Mouse (Mus musculus) central nervous system, embryonic 18 days (tissue): ENCODE results near the gene Plin4. TPM values are rescaled to one million over a fixed set of nuclear protein-coding genes. Genes with fewer than 3 reads are reported as not detected.

ENCODE experiments used
- polyA plus RNA-seq: library from polyadenylated mRNA; depleted of rRNA; stranded (reverse); fragments of >200 nt; gene quantifications from 2 replicates; pipeline ENCODE4 v1.2.3, GENCODE M21; 2012; rRNA removed

Gene Plin4
- 0.66 and 0.68 TPM in 2 replicates for polyA plus RNA-seq

DNA sequence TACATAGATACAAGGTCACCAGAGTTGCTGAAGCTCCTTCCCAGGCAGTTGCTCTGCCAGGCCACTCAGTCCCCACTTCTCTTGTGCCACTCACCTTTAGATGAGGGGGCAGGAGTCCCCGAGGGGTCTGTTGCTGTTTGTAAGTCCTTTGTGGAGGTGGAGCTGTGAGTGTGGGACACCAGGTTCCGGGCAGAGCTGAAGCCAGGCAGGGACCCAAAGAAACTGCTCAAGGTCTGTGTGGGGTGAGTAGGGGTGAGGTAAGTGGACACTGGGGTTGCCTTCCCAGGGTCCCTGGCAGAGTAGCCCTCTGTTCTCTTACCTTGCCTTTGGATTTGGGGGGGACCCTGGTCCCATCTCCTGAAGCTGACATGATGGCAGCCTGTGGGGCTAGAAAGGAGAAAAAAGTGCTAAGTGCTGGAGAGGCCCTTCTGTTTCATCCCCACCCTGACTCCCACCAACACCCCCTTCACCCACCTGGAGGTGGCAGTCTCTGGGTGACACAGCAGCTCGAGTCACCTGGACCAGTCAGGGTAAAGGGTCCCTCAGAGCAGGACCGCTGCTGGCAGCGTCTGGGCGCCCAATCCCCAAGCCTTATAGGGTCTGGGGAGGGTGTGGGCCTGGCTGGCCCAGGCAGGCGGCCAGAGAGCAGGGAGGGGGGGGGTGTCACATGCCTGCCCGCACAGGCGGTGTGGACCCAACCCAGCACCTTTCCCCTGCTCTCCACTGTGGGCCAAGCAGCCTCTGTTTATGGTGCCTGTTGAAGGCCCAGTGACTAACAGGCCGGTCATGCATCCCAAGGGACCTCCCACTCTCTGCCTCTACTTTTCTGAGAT lies at the start of gene Plin4:
Gene Plin4, minus strand, starts transcription at position 585 of the 833 bp plus-strand sequence.

DNA sequence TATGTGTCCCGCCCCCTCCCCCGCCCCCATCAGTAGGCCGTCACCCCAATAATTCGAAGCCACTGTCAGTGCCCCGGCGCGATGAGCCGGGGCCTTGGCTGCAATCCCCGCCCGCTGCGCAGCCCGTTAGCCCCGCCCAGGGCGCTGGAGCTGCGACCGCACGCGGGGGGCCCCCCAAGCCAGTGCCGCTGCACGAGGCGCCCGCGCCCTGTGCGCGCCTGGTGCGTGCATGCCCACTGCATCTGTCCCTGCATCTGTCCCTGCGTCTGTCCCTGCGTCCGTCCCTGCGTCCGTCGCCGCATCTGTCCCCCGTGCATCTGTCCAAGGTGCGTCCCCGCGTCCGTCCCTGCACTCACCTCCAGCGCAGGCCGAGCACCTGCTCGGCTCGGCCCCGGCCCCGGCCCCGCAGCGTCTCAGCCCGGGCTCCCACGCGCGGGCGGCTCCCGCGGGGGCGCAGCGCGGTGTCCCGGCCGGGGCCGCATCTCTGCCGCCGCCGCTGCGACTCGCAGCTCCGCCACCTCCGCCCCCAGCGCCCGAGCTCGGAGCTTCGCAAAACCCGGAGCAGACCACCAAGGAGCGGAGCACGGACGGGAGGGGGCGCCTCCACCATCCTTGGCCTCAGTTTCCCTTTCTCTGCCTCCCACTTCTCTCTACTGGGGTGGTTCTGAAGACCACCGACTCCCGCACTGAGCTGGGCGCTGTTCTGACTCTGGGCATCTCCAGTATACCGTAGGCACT lies 30.4 kb upstream of the Plin4 start, which contains the start of gene Sema6b:
Gene Sema6b, minus strand, starts transcription at position 486 of the 738 bp plus-strand sequence.

DNA sequence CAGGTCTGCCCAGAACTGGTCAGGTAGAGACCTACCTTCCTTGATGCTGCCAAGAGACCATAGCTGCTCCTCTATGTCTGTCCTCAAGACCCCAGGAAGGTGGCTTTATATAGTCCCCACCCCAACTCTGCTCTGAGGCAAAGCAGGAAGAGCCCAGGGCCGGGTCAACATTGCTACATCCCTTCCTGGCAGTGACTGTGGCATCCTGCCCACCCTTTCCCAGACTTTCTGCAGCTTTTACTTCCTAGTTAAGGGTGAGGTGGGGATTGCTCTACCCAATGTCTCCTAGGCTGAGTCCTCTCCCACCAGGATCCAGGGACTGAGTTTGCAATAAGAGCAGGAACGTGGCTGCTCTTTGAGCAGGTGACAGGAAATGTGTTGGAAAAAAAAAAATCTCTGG lies 12.2 kb upstream of the Plin4 start, which contains the start of gene Lrg1:
Gene Lrg1, minus strand, starts transcription at position 176 of the 400 bp plus-strand sequence.

DNA sequence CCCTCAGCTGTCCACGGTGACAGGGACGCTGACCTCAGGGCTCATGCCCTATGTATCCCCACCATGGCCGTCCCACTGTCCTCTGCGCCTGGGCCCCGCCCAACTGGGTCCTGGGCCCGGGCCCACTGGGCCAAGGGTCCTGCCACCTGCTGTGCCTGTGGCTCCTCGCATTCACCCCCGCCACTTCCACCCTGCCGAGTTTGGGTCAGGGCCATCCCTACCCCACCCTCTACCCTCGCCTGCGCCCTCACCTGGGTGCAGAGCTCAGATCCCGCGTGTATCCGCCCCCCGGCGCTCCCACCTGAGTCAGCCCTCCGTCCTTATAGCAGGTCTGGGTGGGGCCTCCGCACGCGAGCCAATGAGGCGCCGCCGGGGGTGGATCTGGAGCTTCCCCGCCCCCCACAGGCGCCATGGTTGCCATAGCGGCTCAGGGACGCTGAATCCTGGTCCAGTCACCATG lies 7.7 kb upstream of the Plin4 start, which contains the start of gene Plin5:
Gene Plin5, minus strand, starts transcription at position 346 of the 460 bp plus-strand sequence.

GRCm38 (mm10) chr17:56078880-56079795 lies 30.5 kb downstream of the Plin4 start, which contains the start of gene Hdgfl2:
Gene Hdgfl2, plus strand, starts transcription at chr17:56079634.

DNA sequence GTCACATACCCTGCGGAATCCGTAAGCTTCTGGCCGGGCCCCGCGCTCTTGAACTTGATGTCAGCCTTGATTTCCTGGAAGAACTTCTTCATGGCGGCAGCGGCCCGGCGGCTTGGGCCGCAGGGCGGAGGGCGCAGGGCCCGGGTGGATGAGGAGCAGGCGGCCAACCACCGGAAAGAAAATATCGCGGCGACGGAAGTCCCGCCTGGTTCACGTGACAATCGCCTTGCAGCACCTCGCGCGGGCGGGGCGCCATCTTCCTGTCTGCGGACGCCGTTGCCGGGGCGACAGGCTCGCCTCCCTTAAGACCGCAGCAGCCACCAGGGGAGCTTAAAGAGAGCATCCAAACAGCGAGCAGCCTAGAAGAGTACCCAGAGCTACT lies 34.8 kb downstream of the Plin4 start, which contains the start of gene Ubxn6:
Gene Ubxn6, minus strand, starts transcription at position 202 of the 382 bp plus-strand sequence.

Other genes starting within 250 kb of the Plin4 start
- gene Zfp119a, start 230.9 kb downstream of the Plin4 start, polyA plus RNA-seq, result 4.8 and 5.3 TPM in 2 replicates
- 8.7 and 9.5 TPM in 2 replicates for gene Zfp959, start 217.7 kb downstream of the Plin4 start, polyA plus RNA-seq
- gene Zfp119b, start 160.3 kb downstream of the Plin4 start, polyA plus RNA-seq, result 3.4 TPM in 2 replicates
- 6.0 and 6.1 TPM in 2 replicates for gene Ebi3, start 157.2 kb downstream of the Plin4 start, polyA plus RNA-seq
- gene Yju2, start 150.7 kb downstream of the Plin4 start, polyA plus RNA-seq, result 12.9 and 13.3 TPM in 2 replicates
- 179 and 193 TPM in 2 replicates for gene Shd, start 139.3 kb downstream of the Plin4 start, polyA plus RNA-seq
- gene Fsd1, start 123.3 kb downstream of the Plin4 start, polyA plus RNA-seq, result 171 and 177 TPM in 2 replicates
- 6.9 and 7.3 TPM in 2 replicates for gene Stap2, start 104.2 kb downstream of the Plin4 start, polyA plus RNA-seq
- gene Mpnd, start 104.1 kb downstream of the Plin4 start, polyA plus RNA-seq, result 185 and 189 TPM in 2 replicates
- gene Sh3gl1, start 73.2 kb downstream of the Plin4 start, polyA plus RNA-seq, result 86.0 and 90.7 TPM in 2 replicates
- 5.3 TPM in 2 replicates for gene Chaf1a, start 69.4 kb downstream of the Plin4 start, polyA plus RNA-seq
- gene Ubxn6, start 34.8 kb downstream of the Plin4 start, polyA plus RNA-seq, result 105 and 110 TPM in 2 replicates
- gene Hdgfl2, start 30.2 kb downstream of the Plin4 start, polyA plus RNA-seq, result 124 and 126 TPM in 2 replicates
- 1.9 and 2.1 TPM in 2 replicates for gene Plin5, start 7.8 kb upstream of the Plin4 start, polyA plus RNA-seq
- 0.06 and 0.41 TPM in 2 replicates for gene Lrg1, start 12.2 kb upstream of the Plin4 start, polyA plus RNA-seq
- 45.5 and 51.8 TPM in 2 replicates for gene Sema6b, start 30.5 kb upstream of the Plin4 start, polyA plus RNA-seq
- gene Tnfaip8l1, start 52.7 kb upstream of the Plin4 start, polyA plus RNA-seq, result 9.4 and 10.4 TPM in 2 replicates
- gene Mydgf, start 74.1 kb upstream of the Plin4 start, polyA plus RNA-seq, result 47.7 and 52.9 TPM in 2 replicates
- 40.3 and 41.4 TPM in 2 replicates for gene Dpp9, start 109.1 kb upstream of the Plin4 start, polyA plus RNA-seq
- gene Fem1a, start 147.0 kb upstream of the Plin4 start, polyA plus RNA-seq, result 24.0 and 24.1 TPM in 2 replicates
- gene Ticam1, start 167.0 kb upstream of the Plin4 start, polyA plus RNA-seq, result 2.3 and 2.7 TPM in 2 replicates
- 4.1 TPM in 2 replicates for gene Plin3, start 183.1 kb upstream of the Plin4 start, polyA plus RNA-seq
- gene Arrdc5, start 190.5 kb upstream of the Plin4 start, polyA plus RNA-seq, result not detected in 2 replicates
- 15.6 and 16.9 TPM in 2 replicates for gene Uhrf1, start 193.5 kb upstream of the Plin4 start, polyA plus RNA-seq
- 53.9 and 65.1 TPM in 2 replicates for gene Kdm4b, start 216.3 kb upstream of the Plin4 start, polyA plus RNA-seq